Mouse (Mus musculus): ENCODE results near the gene Nrxn1.
"Not testable (repeated sequence)": the region's sequence is repeated elsewhere in the genome, so short reads cannot be mapped to it uniquely, and the experiment has no call there.

Gene Nrxn1

GRCm38 (mm10) chr17:90244339-90244738 is 848.5 kb downstream of the Nrxn1 start:
- POLR2A ChIA-PET = no interaction called here
- CTCF ChIA-PET = no interaction called here

GRCm38 (mm10) chr17:90238964-90239363 is 853.9 kb downstream of the Nrxn1 start:
- POLR2A ChIA-PET = no interaction called here
- CTCF ChIA-PET = no interaction called here

GRCm38 (mm10) chr17:90238517-90238916 is 854.4 kb downstream of the Nrxn1 start:
- ChIA-PET CTCF (no interaction called here), POLR2A (no interaction called here)

- CTCF ChIA-PET, POLR2A ChIA-PET: not testable (repeated sequence)
These were observed 857.2 kb downstream of the Nrxn1 start for GRCm38 (mm10) chr17:90235674-90236073.

- ChIA-PET CTCF (no interaction called here), POLR2A (no interaction called here)
These were observed 858.1 kb downstream of the Nrxn1 start for GRCm38 (mm10) chr17:90234806-90235205.

- ChIA-PET POLR2A (no interaction called here), CTCF (interaction anchor here in 1 of 4 experiments (0.6 kb wide), 1 partner anchor 50 kb away, joined by 3 read pairs; no protein-coding TSS in a partner anchor)
These were observed 884.3 kb downstream of the Nrxn1 start for GRCm38 (mm10) chr17:90208547-90208946.

- ChIA-PET CTCF (no interaction called here), POLR2A (no interaction called here)
These were observed 885.3 kb downstream of the Nrxn1 start for GRCm38 (mm10) chr17:90207617-90208016.

- CTCF ChIA-PET = no interaction called here
- POLR2A ChIA-PET = no interaction called here
These were observed 888.9 kb downstream of the Nrxn1 start for GRCm38 (mm10) chr17:90203993-90204392.

GRCm38 (mm10) chr17:90202785-90203184 is 890.1 kb downstream of the Nrxn1 start:
- POLR2A ChIA-PET = no interaction called here
- CTCF ChIA-PET = no interaction called here

GRCm38 (mm10) chr17:90196772-90197171 is 896.1 kb downstream of the Nrxn1 start:
- POLR2A ChIA-PET = no interaction called here

GRCm38 (mm10) chr17:90141602-90142001 is 951.3 kb downstream of the Nrxn1 start:
- ChIA-PET POLR2A (no interaction called here), CTCF (interaction anchor here in 2 of 4 experiments (0.6 to 0.9 kb wide), 2 partner anchors 11 to 50 kb away, joined by 3 to 4 read pairs; no protein-coding TSS in a partner anchor)

More at GRCm38 (mm10) chr17:90196772-90197171, 896.1 kb downstream of the Nrxn1 start:
- CTCF ChIA-PET = no interaction called here

GRCm38 (mm10) chr17:90130836-90131235 is 962.0 kb downstream of the Nrxn1 start:
- POLR2A ChIA-PET = interaction anchor here in 1 of 4 experiments (1.1 kb wide), 1 partner anchor 12 kb away, joined by 3 read pairs; no protein-coding TSS in a partner anchor
- CTCF ChIA-PET = interaction anchor here in 2 of 4 experiments (0.6 to 0.7 kb wide), 3 partner anchors 11 to 487 kb away, joined by 4 to 8 read pairs (median 4); no protein-coding TSS in a partner anchor

- CTCF ChIA-PET = no interaction called here
These were observed 963.7 kb downstream of the Nrxn1 start for GRCm38 (mm10) chr17:90129183-90129582.

GRCm38 (mm10) chr17:90127561-90127960 is 965.3 kb downstream of the Nrxn1 start:
- POLR2A ChIA-PET = no interaction called here

More at GRCm38 (mm10) chr17:90129183-90129582, 963.7 kb downstream of the Nrxn1 start:
- POLR2A ChIA-PET = no interaction called here

GRCm38 (mm10) chr17:90122796-90123481 is 969.9 kb downstream of the Nrxn1 start:
- ChIA-PET POLR2A (no interaction called here), CTCF (no interaction called here)

More at GRCm38 (mm10) chr17:90127561-90127960, 965.3 kb downstream of the Nrxn1 start:
- CTCF ChIA-PET = no interaction called here

- POLR2A ChIA-PET = no interaction called here
- CTCF ChIA-PET = interaction anchor here in 1 of 4 experiments (0.6 kb wide), 1 partner anchor 214 kb away, joined by 4 read pairs; no protein-coding TSS in a partner anchor
These were observed 976.6 kb downstream of the Nrxn1 start for GRCm38 (mm10) chr17:90116241-90116640.

- POLR2A ChIA-PET = no interaction called here
- CTCF ChIA-PET = no interaction called here
These were observed 997.9 kb downstream of the Nrxn1 start for GRCm38 (mm10) chr17:90094999-90095398.

GRCm38 (mm10) chr17:90088314-90088650 is 1004.6 kb downstream of the Nrxn1 start:
- CTCF ChIA-PET = no interaction called here

GRCm38 (mm10) chr17:90087616-90088313 is 1005.1 kb downstream of the Nrxn1 start:
- ChIA-PET POLR2A (interaction anchor here in 1 of 4 experiments (0.5 kb wide), 1 partner anchor 49 kb away, joined by 3 read pairs; no protein-coding TSS in a partner anchor), CTCF (interaction anchor here in 1 of 4 experiments (0.6 kb wide), 1 partner anchor 150 kb away, joined by 6 read pairs; no protein-coding TSS in a partner anchor)

More at GRCm38 (mm10) chr17:90088314-90088650, 1004.6 kb downstream of the Nrxn1 start:
- POLR2A ChIA-PET = interaction anchor here in 1 of 4 experiments (0.5 kb wide), 1 partner anchor 49 kb away, joined by 3 read pairs; no protein-coding TSS in a partner anchor

GRCm38 (mm10) chr17:90086826-90087225 is 1006.0 kb downstream of the Nrxn1 start:
- CTCF ChIA-PET = no interaction called here
- POLR2A ChIA-PET = no interaction called here

- CTCF ChIA-PET = no interaction called here
- POLR2A ChIA-PET = no interaction called here
These were observed 1013.9 kb downstream of the Nrxn1 start for GRCm38 (mm10) chr17:90079003-90079402.

Measured in embryonic stem cell, embryonic (primary cell).